Mouse (Mus musculus) MEL-GATA-1-ER (cell line): ENCODE data around the gene Gnaz.

Source experiments
- DNase-seq: peaks from one replicate; pipeline ENCODE4 v3.0.0-alpha.2; 2012; ENCODE audit warnings: low read depth; ENCODE audit errors: extremely low read depth

Gene Gnaz

DNA sequence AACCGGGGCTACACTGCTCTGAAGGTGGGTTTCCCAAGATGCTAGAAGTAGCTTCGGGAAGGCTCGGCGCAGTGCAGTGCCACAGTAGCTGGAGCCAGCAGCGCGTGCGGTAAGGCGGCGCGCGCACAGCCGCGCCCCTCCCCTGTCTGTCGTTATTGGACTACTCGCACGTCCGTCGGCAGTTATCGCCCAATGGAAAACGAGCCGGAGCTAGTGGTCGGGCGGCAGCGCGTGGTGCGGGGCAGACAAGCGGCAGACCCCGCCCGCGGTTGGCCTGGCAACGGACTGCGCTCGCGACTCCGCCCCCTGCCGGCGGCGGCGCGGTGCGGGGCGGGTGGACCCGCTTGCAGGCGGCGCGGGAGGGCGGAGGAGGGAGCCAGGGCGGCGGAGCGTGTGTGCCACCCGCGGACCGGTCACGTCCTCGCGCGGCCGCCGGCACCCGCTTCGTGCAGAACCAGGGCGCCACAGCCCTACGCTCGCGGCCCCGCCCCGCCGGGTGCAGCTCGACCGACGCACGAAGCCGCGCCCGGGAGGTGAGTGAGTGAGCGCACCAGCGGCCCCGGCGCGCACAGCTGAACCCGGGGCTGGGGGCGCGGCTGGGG is at the start of gene Gnaz:
TSS of gene Gnaz (plus strand) at position 328 of the 602 bp plus-strand sequence.
- no peak for DNase-seq

DNA sequence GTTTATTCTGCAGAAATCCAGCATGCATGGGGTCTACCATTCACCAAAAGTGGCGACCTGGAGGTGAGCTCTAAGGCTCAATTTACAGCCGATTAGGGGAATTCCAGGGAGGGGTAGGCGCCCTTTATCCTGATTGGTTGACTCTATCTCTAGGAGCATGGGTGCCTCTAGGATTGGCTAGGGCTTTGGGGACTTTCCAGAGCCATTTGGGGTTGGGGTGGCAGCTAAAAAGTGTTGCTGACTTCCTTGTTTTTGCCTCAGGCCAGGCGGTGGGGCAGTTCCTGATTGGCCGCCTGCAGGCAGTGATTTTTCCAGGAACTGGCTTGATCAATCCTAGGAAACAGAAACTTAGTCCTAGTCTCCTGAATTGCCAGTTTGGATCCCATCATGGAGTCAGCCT is 47.7 kb upstream of the Gnaz start:
- DNase-seq = no peak

DNA sequence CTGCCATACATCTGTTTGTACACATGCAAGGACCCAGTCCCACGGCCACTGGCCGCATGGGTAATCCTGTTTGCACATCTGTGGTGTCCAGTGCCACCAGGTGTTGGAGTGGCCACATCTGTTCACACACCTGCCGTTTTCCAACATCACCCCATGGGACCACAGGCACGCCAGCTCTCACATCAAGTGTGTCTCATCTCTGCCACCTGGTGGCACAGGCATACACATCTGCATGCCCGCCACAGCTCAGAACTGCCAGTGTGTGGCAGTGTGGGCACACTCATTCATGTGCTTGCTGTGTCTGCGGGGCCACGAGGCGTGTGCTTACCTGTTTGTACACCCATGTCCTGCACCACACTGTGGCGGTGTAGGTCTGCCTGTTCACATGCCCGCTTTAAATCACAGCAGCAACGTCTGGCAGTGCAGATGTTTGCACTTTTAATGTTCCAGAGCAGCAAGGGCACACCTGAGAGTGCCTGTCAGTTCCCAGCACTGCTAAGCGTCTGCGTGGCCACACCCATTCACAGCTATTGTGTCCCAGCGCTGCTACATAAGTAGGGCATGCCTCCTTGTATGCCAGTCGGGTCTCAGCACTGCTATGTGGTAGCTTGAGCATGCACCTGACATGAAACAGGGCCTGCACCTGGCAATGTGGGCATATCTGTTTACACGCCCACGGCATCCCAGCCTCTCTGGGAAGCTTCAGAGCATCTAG is 46.0 kb upstream of the Gnaz start:
- no peak for DNase-seq

DNA sequence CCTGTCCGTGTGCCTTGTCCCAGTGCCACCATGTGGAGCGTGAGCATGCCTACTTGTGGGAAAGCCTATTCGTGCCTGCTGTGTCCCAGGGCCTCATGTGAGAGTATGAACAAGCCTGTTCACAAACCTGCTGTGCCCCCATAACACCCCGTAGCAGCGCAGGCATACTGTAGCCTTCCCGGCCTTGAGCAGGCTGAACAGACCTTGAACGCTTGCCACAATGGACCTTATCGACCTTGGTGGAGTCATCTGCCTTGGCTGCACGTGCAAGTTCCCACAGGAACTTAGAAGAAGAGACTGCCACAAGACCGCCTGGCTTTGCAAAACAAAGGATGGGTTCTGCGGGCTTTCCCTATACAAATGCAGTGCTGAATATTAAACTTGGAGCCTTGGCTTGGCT is 45.4 kb upstream of the Gnaz start:
- no peak for DNase-seq

DNA sequence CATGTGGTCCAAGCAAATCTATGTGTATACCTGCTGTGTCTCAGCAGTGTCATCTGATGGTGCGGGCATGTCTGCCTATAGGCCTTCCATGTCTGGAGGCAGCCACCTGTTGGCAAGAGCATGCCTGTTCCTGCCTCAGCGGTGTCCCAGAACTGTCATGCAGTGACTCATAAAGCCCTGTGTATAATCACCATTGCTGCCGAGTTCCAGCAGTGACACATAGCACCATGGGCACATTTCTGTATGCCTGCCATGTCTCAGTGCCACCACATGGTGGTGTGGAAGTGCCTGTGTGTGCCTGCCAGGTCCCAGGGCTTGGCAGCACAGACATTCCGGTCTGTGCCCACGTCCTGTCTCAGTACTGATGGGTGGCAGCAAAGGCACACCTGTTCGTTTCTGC is 44.2 kb upstream of the Gnaz start:
- DNase-seq = no peak

DNA sequence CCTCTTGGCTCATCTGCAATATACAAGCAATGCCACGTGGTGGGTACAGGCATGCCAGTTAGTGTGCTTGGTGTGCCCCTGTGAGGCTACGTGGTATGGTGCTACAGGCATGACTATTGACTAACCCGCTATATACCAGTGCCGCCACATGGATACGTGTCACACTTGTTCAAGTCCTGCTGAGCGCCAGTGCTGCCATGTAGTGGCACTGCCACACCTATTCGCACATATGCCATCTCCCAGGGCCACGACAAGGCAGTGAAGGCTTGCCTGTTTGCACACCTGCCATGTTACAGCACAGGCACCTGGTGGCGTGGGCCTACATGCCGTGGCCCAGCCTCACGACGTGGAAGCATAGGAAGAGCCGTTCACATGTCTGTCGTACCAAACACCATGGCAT is 42.7 kb upstream of the Gnaz start:
- no peak for DNase-seq

DNA sequence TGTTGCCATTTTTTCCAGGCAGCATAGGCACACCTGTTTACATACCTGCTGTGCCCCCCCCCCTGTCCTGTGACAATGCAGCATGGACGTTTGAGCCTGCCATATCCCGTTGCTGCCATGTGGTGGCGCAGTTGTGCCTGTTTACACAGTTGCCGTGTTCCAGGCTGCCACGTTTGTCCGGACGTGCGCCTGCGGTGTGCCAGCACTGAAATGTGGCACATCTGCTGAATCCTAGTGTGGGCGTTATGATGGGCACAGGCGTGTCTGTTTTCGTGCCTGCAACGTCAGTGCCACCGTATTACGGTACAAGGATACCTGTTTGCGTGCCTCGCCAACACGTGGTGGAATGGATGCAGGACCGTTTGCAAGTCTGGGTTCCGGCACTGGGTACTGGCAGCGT is 41.7 kb upstream of the Gnaz start:
- DNase-seq = no peak

DNA sequence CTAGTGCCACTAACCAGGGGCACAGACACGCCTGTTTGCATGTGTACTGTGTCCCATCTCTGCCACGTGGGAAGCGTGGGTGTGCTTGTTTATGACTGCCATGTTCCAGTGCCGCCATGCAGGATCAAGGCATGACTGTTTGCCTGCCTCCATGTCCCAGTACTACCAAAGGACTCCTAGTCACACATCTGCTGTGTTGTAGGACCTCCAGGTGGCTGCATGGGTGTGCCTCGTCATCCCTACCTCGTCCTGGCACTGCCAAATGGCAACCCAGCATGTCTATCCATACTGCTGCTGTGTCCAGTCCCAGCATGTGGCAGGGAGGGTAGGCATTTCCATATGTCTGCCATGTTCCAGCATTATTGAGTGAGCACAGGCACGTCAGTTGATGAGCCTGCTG is 38.7 kb upstream of the Gnaz start:
- no peak for DNase-seq

DNA sequence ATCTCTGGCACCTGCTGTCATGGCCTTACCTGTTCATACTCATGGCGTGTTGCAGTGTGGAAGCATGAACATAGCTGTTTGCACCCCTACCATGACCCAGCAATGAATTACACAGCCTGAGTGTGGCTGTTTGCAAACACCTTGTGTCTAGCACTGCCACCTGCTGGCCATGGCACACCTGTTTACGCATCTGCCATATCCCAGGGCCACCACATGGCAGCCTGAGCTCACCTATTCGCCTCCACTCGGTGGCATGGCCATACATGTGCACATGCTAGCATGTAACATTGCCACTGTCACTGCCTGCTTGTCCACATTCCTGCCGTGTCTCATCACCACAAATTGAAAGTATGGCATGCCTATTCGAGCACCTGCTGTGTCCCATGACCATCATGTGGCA is 37.4 kb upstream of the Gnaz start:
- no peak for DNase-seq

DNA sequence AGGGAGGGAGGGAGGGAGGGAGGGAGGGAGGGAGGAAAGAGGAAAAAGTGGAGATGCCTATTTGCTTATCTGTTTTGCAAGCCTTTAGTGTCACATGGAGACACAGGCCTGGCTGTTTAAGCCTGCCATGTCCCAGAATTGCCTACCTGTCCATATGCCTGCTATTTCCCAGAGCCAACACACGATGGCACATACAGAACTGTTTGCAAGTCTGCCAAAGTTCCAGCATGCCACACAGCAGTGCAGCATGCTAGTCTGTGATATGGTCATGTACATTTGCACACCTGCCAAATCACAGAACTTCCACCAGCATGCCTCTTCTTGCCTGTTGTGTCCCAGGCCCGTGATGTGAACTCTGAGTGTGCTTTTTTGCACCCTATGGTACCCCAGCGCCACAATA is 36.4 kb upstream of the Gnaz start:
- DNase-seq = no peak

DNA sequence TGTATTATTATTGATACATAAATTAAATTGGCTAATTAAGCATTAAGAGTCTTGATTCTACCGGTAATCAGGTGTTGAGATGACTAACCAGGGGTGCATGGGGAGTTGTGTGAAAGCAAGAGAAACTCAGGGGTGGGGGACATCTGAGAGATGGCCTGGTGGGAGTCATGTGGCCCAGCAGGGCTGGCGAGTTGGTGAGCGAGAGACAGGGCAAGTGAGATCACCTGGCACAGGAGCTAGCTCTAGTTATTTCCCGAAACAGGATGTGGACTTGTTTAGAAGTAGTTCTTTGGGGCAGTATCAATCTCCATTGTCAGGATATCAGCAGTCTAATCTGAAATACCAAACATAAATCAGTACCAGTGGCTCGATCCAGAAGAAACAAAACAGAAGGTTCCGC is 35.3 kb upstream of the Gnaz start:
- DNase-seq = no peak

DNA sequence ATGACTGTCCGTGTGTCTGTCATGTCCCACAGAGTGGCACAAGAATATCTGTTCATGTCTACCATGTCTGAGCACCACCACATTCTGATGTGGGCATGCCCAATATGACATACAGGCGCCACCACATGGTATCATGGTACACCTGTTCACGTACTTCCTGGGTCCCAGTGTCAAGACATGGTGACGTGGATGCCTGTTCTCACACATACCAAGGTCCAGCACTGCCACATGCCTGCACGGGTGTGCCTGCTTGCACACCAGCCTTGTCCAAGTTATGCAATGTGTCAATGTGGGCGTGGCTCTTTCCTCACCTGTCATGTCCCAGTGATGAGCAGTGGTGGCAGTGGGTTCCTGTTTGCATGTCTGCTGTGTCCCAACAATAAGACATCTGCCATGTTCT is 34.5 kb upstream of the Gnaz start:
- DNase-seq = no peak

DNA sequence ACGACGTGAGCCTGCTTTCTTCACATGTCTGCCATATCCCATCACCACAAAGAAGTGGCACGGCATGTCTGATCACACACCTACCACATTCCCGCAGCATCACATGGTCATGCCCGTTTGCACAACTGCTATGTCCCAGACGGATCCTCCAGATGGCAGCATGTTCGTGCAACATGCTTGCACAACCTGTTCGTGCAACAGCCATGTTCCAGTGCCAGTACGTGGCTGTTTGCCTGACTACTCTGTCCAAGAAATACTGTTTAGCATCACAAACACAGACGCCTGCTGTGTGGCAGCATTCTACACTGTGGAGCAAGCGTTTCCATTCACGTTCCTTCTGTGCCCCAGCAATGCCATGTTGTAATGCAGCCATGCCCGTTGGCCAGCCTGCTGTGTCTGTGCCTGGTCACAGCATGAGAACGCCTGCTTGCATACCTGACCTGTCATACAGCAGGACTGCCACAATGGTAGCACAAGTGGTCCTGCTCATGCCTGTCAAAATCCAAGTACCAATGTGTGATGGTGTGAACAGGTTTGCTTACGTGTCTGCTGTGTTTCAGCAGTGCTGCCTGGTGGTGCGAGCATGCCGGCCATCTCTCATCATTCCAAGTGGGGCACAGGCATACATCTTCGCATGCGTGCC is 33.3 kb upstream of the Gnaz start:
- no peak for DNase-seq

DNA sequence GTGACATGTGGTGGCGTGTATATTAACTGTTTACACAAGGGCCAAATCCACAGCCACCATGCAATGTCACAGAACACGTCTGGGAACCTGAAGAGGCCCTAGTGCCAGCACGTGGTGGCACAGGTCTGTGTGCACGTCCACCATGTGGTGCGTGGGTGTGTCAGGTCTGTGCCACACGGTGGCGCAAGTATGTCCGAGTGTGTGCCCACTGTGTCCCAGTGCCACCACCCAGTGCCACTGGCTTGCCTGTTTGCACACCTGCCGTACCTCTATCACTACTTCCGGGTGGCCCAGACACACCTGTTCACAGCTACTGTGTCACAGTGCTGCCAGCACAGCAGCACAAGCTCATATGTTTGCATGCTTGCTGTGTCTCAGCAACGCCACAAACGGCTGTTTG is 32.5 kb upstream of the Gnaz start:
- no peak for DNase-seq

DNA sequence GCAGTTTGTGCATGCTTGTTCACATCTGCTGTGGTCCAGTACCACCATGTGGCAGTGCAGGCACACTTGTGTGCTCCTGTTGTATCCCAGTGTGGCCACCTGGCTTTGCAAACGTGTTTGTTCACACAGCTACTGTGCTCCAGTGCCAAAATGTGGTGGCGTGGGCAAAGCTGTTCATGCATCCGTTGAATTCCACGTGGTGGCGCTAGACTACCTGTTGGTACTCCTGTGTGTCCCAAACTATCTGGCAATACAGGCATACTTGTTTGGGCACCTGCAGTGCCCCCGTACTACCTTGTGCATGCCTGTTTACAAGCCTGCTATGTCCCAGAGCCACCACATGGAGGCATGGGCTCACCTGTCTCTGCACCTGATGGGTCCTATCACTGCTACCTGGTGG is 32.0 kb upstream of the Gnaz start:
- DNase-seq = peak; percentile 42

DNA sequence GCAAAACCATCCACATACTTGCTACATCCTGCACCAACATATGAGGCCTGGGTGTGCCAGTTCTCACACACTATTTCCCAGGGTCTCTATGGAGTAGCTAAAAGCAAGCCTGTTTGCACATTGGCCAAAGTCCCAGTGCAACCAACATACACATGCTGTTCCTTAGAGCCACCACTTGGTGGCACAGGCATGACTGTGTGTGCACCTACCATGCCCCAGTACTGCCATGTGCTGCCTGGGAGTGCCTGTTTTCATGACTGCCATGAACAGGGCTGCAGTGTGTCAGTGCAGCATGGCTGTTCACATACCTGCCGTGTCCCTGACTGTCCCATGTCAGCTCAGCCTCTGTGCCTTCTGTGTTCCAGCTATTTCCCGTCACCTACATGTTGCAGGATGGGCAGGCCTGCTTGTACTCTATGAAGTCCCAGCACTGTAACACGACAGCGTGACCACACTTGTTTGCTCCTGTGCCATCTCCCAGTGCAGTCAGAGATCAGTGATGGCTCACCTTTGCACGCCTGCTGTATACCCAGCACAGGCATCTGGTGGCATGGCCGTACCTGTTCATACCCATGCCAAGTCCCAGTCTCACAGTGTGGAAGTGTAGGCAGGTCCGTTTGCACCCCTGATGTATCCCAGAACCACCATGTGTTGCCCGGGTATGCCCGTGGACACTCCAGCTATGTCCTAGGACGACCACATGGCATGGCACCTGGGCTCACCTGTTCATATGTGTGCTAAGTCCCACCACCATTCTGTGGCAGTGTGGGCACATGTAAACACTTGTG is 29.8 kb upstream of the Gnaz start:
- peak; percentile 27 for DNase-seq

DNA sequence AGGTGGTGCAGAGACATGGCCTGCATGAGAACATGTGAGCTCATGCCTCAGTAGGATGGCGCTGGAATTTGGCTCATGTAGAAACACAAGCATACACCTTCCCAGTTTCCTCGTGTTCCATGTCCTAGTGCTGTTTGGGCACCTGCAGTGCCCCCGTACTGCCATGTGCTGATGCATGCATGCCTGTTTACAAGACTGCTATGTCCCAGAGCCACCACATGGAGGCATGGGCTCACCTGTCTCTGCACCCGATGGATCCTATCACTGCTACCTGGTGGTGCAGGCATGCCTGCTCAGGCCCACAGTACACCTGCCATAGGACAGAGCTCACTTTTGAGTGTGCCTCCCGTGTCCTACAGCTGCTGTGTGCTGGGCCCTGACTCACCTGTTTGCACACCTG is 28.6 kb upstream of the Gnaz start:
- DNase-seq = no peak

DNA sequence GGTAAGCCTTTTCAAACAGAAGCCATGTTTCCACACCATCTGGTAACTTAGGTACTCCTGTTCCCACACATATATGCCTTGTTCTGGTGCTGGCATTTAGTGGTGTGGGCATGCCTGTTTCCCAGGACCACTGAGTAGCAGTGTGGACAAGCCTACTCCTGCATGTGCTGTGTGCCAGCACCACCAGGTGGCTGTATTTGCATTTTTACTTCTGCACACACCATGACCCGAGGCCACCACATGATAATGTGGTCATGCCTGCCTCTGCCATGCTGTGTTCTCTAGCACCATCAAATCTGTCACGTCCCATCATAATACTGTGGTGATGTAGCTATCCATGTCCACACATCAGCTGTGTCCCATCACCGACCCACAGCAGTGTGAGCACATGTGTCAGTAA is 27.7 kb upstream of the Gnaz start:
- no peak for DNase-seq

DNA sequence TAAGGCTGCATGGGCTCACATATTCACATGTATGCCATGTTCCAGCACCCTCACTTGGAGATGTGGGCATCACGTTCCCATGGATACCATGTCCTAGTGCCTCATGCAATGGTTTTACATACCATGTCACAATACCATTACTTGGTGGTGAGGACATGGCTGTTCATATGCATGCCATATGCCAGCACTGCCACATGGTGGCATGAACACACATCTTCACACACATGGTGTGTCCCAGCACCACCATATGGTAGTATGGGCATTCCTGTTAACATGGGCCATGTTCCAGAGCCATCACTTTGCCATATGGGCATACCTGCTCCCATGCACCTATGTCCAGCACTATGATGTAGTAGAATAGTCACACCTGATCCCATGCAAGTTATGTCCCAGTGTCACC is 26.2 kb upstream of the Gnaz start:
- DNase-seq = no peak

DNA sequence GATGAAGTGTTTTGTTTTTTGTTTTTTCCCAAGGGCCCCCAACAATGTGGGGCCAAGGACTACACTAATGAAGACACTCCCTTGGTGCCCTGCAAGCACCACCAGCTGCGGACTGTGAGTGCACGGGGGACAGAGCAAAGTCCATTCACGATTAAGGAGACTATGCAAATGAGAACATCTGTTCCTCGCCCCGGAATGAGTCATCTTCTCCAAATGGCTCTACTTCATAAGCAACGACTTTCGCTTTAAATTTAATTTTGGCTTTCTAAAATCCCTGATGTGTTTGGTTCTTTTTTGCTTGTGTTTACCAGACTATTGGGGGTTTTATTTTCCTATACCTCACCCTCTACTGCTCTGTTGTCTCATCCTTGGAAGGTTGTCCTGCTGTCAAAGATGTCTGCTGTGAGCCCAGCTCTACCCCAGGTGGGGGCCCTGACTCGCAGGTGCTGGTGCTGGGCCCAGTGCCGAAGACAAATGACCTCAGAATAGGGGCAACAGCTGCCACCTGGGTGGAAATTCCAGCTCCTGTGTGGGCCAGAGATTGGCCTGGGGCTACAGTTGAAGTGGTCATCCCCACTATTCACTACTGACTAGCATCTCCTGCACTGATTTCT is 14.0 kb upstream of the Gnaz start:
- DNase-seq = no peak

DNA sequence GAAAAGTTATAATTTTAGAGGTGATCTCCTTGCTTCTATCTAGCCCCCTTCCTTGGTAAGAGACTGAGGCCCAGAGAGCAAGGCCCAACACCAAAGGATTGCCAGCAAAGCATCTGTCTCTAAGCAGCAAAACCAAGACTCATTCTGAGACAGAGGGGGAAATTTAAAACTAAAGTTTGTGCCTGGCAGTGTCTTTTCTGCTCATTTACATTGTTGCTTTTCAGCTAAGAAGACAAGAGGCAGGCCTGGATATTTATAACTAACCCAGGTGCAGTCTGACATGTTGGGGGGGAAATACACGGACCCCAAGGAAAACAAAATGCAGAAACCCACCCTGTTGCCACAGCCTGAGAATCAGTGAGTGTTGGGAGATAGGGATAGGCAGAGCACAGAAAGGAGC is 2.6 kb upstream of the Gnaz start:
- DNase-seq = no peak
